Mouse (Mus musculus) forebrain, embryonic 16.5 days (tissue): ENCODE data around the gene Igtp. TPM values are rescaled to one million over a fixed set of nuclear protein-coding genes. Genes with fewer than 3 reads are reported as not detected.

Source experiments
- ATAC-seq: fragments of 200-750 bp; cut with Nextera tagmentation; 2 replicates; pipeline ENCODE4 v1.8.0; 2017; ENCODE audit warnings: mild to moderate bottlenecking, moderate library complexity
- H3K27ac ChIP-seq: fragments of 300-500 bp; sonication (generic); 2 replicates; pipeline ENCODE4 v1.5.1; 2014; ENCODE audit warnings: low read length, control low read depth
- H3K27me3 ChIP-seq: fragments of 300-500 bp; sonication (generic); replicated peaks from 2 replicates; pipeline ENCODE4 v1.6.1; 2014; ENCODE audit warnings: low read length; ENCODE audit not compliant: control insufficient read depth, insufficient read depth
- H3K36me3 ChIP-seq: fragments of 300-500 bp; sonication (generic); 2 replicates; pipeline ENCODE4 v1.6.1; 2014; ENCODE audit not compliant: control insufficient read depth, insufficient read depth
- H3K4me1 ChIP-seq: fragments of 300-500 bp; sonication (generic); replicated peaks from 2 replicates; pipeline ENCODE4 v1.6.1; 2014; ENCODE audit warnings: low read length; ENCODE audit not compliant: control insufficient read depth, insufficient read depth
- H3K4me2 ChIP-seq: fragments of 300-500 bp; sonication (generic); 2 replicates; pipeline ENCODE4 v1.6.1; 2014; ENCODE audit warnings: mild to moderate bottlenecking, low read length, control low read depth
- H3K4me3 ChIP-seq: fragments of 300-500 bp; sonication (generic); replicated peaks from 2 replicates; pipeline ENCODE4 v1.5.1; 2014; ENCODE audit warnings: mild to moderate bottlenecking, low read length, control low read depth
- H3K9ac ChIP-seq: fragments of 300-500 bp; sonication (generic); replicated peaks from 2 replicates; pipeline ENCODE4 v1.6.1; 2014; ENCODE audit warnings: low read depth, low read length, control low read depth
- H3K9me3 ChIP-seq: fragments of 300-500 bp; sonication (generic); 2 replicates; pipeline ENCODE4 v1.6.1; 2016; ENCODE audit warnings: low read length; ENCODE audit not compliant: control insufficient read depth
- WGBS: fragments of 180-500 bp; shearing (Covaris S2); extraction: QIAGEN DNeasy Blood & Tissue Kit; methylation state at CpG from one replicate; pipeline ENCODE4 v1.1.7; 2014; 5-methylcytosine and 5-hydroxymethylcytosine counted together
- polyA plus RNA-seq: library from polyadenylated mRNA; unstranded; fragments of >200 nt; fragmentation: Nextera tagmentation; extraction: Ambion mirVana; gene quantifications from 2 replicates; pipeline ENCODE4 v1.2.1, GENCODE M21; 2015

Igtp gene
- polyA plus RNA-seq, 1 experiment from 2014 or later: 1.3 TPM

DNA sequence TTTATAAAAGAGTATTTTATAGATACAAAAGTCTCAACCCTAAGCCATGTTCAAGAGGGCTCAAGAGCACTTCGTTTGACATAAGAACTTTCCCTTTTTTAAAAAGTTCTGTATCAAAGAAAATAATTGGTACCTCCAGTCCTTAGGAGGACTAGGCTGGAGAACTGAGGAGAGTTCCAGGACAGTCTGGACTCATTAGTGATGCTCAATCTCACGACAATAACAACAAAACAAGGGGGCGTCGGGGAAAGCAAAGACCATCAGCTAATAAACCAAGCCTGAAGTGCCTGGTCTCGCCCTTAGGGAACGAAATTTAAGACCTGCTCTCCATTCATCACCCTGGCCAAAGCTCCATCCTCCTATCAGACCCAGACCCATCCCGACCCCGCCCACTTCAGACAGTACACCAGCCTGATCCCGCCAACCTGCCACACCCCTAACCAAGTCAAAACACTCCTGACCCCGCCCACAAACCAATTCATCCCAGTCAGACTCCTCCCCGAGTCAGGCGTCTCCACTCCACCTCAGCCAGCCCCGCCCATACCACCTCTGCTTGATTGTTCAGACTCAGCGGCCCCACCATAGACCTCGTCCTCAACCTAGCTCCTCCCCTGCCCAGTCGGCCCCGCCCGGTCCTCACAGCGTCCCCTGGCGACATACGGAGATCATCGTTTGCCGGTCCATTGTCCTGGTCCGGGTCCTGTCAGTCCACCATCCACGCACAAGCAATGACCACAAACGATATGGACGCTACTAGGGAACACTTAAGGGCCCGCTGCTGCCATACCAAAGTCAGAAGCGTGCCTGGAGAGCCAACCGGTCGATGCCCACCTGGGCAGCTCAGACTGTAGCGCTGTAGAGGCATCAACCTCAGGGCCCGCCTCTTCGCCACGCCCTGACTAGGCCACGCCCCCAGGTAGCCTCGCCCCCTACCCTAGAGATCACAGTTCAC is 39.8 kb downstream of the Igtp start:
- Histone ChIP-seq H3K27me3 (no peaks in the 10 kb centered on the region), H3K4me3 (peak overlapping the region; percentile 48), H3K9ac (peak overlapping the region; percentile 59), H3K4me1 (peaks cover 6% of the 10 kb centered on the region; the same call in 1 of the 2 replicates), H3K4me2 (peak overlapping the region; percentile 67), H3K9me3 (no peaks in the 10 kb centered on the region), H3K36me3 (no peaks in the 10 kb centered on the region), H3K27ac (no peak overlapping the region)
- peak; percentile 80 for ATAC-seq
- WGBS: under 1% methylated on average over 37 of the region's 37 CpGs

DNA sequence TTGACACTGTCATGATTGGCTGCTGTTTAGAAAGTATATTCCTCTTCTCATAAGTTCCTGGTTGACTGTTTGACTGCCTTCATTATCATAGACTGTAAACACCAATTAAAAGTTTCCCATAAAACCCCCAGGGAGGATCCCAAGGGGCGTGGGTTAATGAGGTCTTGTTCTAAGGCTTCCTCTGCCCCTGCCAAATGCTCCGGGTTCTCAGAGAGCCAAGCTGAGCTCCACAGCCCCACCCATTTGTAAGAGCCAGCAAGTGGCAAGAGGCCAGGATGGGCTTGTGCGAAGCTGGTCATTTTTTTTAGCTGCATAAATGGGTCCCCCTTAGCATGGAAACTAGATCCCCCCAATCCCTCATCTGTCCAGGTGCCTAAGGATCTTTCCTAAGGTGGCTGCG is 47.9 kb downstream of the Igtp start:
- H3K36me3 ChIP-seq: no peaks in the 10 kb centered on the region
- WGBS: 29% methylated on average over 4 of the region's 4 CpGs
- H3K27me3 ChIP-seq: no peaks in the 10 kb centered on the region
- no peak overlapping the region for H3K4me2 ChIP-seq
- no peak overlapping the region for H3K27ac ChIP-seq
- H3K9me3 ChIP-seq: no peaks in the 10 kb centered on the region
- no peak for ATAC-seq
- no peak overlapping the region for H3K9ac ChIP-seq
- H3K4me1 ChIP-seq: no peaks in the 10 kb centered on the region
- H3K4me3 ChIP-seq: no peak overlapping the region

GRCm38 (mm10) chr11:58249203-58249981 is 50.0 kb downstream of the Igtp start:
- Histone ChIP-seq H3K36me3 (no peaks in the 10 kb centered on the region), H3K27me3 (no peaks in the 10 kb centered on the region), H3K4me2 (no peak overlapping the region), H3K4me1 (no peaks in the 10 kb centered on the region), H3K27ac (no peak overlapping the region), H3K9ac (no peak overlapping the region), H3K9me3 (no peaks in the 10 kb centered on the region), H3K4me3 (no peak overlapping the region)
- 84% methylated on average over 7 of the region's 7 CpGs for WGBS
- ATAC-seq: no peak

GRCm38 (mm10) chr11:58250550-58250949 is 51.2 kb downstream of the Igtp start:
- no peaks in the 10 kb centered on the region for H3K9me3 ChIP-seq
- no peak overlapping the region for H3K27ac ChIP-seq
- no peaks in the 10 kb centered on the region for H3K36me3 ChIP-seq
- no peak overlapping the region for H3K4me2 ChIP-seq
- no peak for ATAC-seq
- no peak overlapping the region for H3K9ac ChIP-seq
- H3K4me1 ChIP-seq: no peaks in the 10 kb centered on the region
- no peak overlapping the region for H3K4me3 ChIP-seq
- WGBS: 79% methylated on average over 5 of the region's 5 CpGs
- no peaks in the 10 kb centered on the region for H3K27me3 ChIP-seq

DNA sequence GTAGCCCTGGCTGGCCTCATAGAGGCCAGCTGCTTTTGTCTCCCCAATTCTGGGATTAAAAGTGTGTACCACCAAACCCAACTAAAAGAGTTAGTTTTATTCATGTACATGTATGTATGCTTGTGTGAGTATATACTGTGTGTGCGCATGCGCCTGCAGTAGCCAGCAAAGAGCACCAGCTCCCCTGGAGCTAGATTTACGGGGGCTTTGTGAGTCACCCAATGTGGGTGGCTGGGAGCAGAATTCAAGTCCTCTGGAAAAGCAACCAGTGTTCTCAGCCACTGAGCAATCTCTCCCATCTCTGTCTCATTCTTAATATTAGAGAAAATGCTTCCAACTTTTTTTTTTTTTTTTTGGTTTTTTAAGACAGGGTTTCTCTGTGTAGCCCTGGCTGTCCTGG is 55.1 kb downstream of the Igtp start:
- H3K27ac ChIP-seq: no peak overlapping the region
- no peak overlapping the region for H3K9ac ChIP-seq
- H3K27me3 ChIP-seq: no peaks in the 10 kb centered on the region
- no peak for ATAC-seq
- H3K36me3 ChIP-seq: no peaks in the 10 kb centered on the region
- WGBS: 85% methylated on average over 3 of the region's 3 CpGs
- H3K4me1 ChIP-seq: no peaks in the 10 kb centered on the region
- no peak overlapping the region for H3K4me3 ChIP-seq
- no peak overlapping the region for H3K4me2 ChIP-seq
- no peaks in the 10 kb centered on the region for H3K9me3 ChIP-seq

Other genes with a start within 250 kb of the Igtp start
- 17.5 and 18.5 TPM in 2 replicates for gene Larp1, start 190.5 kb upstream of the Igtp start, polyA plus RNA-seq
- gene Gm12248, start 106.4 kb upstream of the Igtp start, polyA plus RNA-seq: not detected in 2 replicates
- 141 and 159 TPM in 2 replicates for gene Cnot8, start 95.4 kb upstream of the Igtp start, polyA plus RNA-seq
- gene Gemin5, start 31.0 kb upstream of the Igtp start, polyA plus RNA-seq: 12.8 and 14.9 TPM in 2 replicates
- 102 and 103 TPM in 2 replicates for gene Mrpl22, start 27.9 kb upstream of the Igtp start, polyA plus RNA-seq
- 0.60 and 0.75 TPM in 2 replicates for gene Irgm2, start 62 bp downstream of the Igtp start, polyA plus RNA-seq
- gene 4930438A08Rik, start 75.2 kb downstream of the Igtp start, polyA plus RNA-seq: not detected in 2 replicates
- 30.8 and 42.9 TPM in 2 replicates for gene Zfp692, start 107.5 kb downstream of the Igtp start, polyA plus RNA-seq
- gene Zfp672, start 130.8 kb downstream of the Igtp start, polyA plus RNA-seq: 39.8 and 43.1 TPM in 2 replicates
- gene Sh3bp5l, start 131.2 kb downstream of the Igtp start, polyA plus RNA-seq: 56.6 and 56.9 TPM in 2 replicates
- not detected in 2 replicates for gene Lypd8, start 179.5 kb downstream of the Igtp start, polyA plus RNA-seq
- not detected in 2 replicates for gene 1810065E05Rik, start 221.6 kb downstream of the Igtp start, polyA plus RNA-seq
- gene Gm12253, start 233.0 kb downstream of the Igtp start, polyA plus RNA-seq: not detected in 2 replicates